Mouse (Mus musculus): ENCODE measurements at regions not wholly inside any gene's neighbourhood (a gene's known extent, or its start where the extent isn't known, plus 50 kb on each side); places are given as distances from the start of the nearest gene placed in this dataset.

GRCm38 (mm10) chr3:9117913-9118312 is 492.0 kb downstream of the Zfp704 start:
- TF ChIP-seq CTCF (IDR thresholded peaks at IDR 0.05; ENCODE audit: control insufficient read depth, insufficient read depth, insufficient replicate concordance, low read depth, low read length) (no peak), POLR2A (IDR thresholded peaks at IDR 0.05; ENCODE audit: control insufficient read depth, low read depth, low read length) (no peak)
